Mouse (Mus musculus): ENCODE data around the gene St14. TPM values are rescaled to one million over a fixed set of nuclear protein-coding genes. Genes with fewer than 3 reads are reported as not detected.

The St14 gene
- total and polyA plus RNA-seq, 3 experiments = 0.08 to 0.19 TPM; not detected in 1

DNA sequence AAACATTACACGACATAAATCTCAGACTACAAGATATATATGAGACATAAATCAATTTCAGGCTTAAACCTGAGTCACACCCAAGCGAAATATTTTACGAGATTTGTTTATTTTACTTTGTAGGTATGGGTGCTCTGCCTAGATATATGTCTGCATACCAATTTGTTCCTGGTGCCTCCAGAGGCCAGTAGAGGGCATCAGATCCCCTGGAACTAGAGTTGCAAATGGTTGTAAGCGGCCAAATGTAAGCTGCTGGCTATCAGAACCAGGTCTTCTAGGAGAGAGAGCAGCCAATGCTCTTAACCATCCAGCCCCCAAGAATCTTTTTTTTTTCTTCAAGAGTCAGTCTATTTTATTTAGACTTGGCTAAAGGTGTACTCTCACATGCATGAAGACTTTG is 28.3 kb upstream of the St14 start:
- no peaks in the 10 kb centered on the region; a peak in 2 of 4 replicates for H3K36me3 ChIP-seq (ENCODE audit: control insufficient read depth in 1 of 2, insufficient read depth in 2 of 2, low read length in 2 of 2)
- no peak overlapping the region for H3K27ac ChIP-seq (ENCODE audit: control insufficient read depth, low read depth, low read length)
- H3K27me3 ChIP-seq (ENCODE audit: control insufficient read depth in 1 of 2, insufficient read depth in 2 of 2, low read length in 2 of 2) = no peaks in the 10 kb centered on the region
- no peak overlapping the region for H3K9ac ChIP-seq (ENCODE audit: control insufficient read depth, low read depth, low read length, poor library complexity, severe bottlenecking)
- no peaks in the 10 kb centered on the region for H3K79me2 ChIP-seq (ENCODE audit: control insufficient read depth, insufficient read depth, low read length, poor library complexity)
- no peak overlapping the region for H3K4me3 ChIP-seq (ENCODE audit: control insufficient read depth in 1 of 2, insufficient read depth in 1 of 2, low read depth in 2 of 2, low read length in 2 of 2)
- no peaks in the 10 kb centered on the region for H3K9me3 ChIP-seq (replicated peaks; ENCODE audit: insufficient read depth, low read length)
- peak; percentile 90 for TF ChIP-seq SMC3 (IDR thresholded peaks at IDR 0.05; ENCODE audit: low read depth, low read length)
- TF ChIP-seq USF1 (IDR thresholded peaks at IDR 0.05; ENCODE audit: low read depth, low read length) = no peak
- TF ChIP-seq ZC3H11A (IDR thresholded peaks at IDR 0.05; ENCODE audit: low read depth, low read length) = peak; percentile 71
- TF ChIP-seq RAD21 (IDR thresholded peaks at IDR 0.05; ENCODE audit: low read depth, low read length) = peak; percentile 83
- peak; percentile 51 to 84 (median 61) for TF ChIP-seq CTCF (IDR thresholded peaks at IDR 0.05 in 2 of 3, conservative IDR thresholded peaks at IDR 0.05 in 1 of 3; ENCODE audit: control insufficient read depth in 1 of 3, insufficient read depth in 1 of 3, low read depth in 2 of 3, low read length in 3 of 3, poor library complexity in 1 of 3, severe bottlenecking in 1 of 3)
- peaks cover 2 to 3% of the 10 kb centered on the region in 2 experiments; a peak in 3 of 4 replicates for H3K4me1 ChIP-seq (ENCODE audit: control insufficient read depth in 1 of 2, insufficient read depth in 2 of 2, low read length in 2 of 2)
- peak; percentile 63 for DNase-seq (ENCODE audit: low read depth, low spot score)

DNA sequence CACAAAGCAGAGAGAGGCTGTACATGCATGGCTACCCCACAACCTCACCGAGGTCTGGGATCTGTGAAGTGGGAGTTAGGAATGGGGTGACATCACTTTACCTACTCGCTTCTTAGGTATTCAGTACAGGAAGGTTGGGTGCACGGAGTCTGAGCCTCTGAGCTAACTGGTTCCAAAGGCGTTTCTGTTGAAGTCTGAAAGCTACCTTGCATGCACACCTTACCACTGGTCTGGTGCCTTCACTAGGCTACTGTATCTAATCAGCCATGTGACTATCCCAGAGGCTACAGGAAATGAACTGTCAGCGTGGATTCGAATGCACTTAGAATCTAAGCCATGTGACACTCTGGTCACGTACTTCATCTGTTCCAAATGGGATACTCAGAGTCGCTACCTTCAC is 24.9 kb upstream of the St14 start:
- H3K9me3 ChIP-seq (replicated peaks; ENCODE audit: insufficient read depth, low read length) = no peaks in the 10 kb centered on the region
- TF ChIP-seq USF1 (IDR thresholded peaks at IDR 0.05; ENCODE audit: low read depth, low read length) (no peak), CHD1 (IDR thresholded peaks at IDR 0.05; ENCODE audit: low read depth, low read length) (no peak), GABPA (IDR thresholded peaks at IDR 0.05; ENCODE audit: low read depth, low read length) (no peak), MYC (IDR thresholded peaks at IDR 0.05; ENCODE audit: low read depth, low read length) (no peak), MAFK (IDR thresholded peaks at IDR 0.05; ENCODE audit: borderline replicate concordance, low read depth, low read length) (no peak), TCF12 (IDR thresholded peaks at IDR 0.05; ENCODE audit: low read depth, low read length) (no peak), POLR2AphosphoS2 (IDR thresholded peaks at IDR 0.05; ENCODE audit: low read length) (no peak), MEF2A (IDR thresholded peaks at IDR 0.05; ENCODE audit: extremely low read depth, insufficient replicate concordance, low read depth, low read length, poor library complexity, severe bottlenecking) (no peak), NELFE (IDR thresholded peaks at IDR 0.05; ENCODE audit: low read depth, low read length) (no peak), MAZ (IDR thresholded peaks at IDR 0.05; ENCODE audit: low read depth, low read length) (no peak)
- H3K4me3 ChIP-seq (ENCODE audit: control insufficient read depth in 1 of 2, insufficient read depth in 1 of 2, low read depth in 2 of 2, low read length in 2 of 2) = no peak overlapping the region
- no peak for DNase-seq (ENCODE audit: low read depth, low spot score)
- H3K36me3 ChIP-seq (ENCODE audit: control insufficient read depth in 1 of 2, insufficient read depth in 2 of 2, low read length in 2 of 2) = no peaks in the 10 kb centered on the region; a peak in 1 of 4 replicates
- no peak overlapping the region for H3K9ac ChIP-seq (ENCODE audit: control insufficient read depth, low read depth, low read length, poor library complexity, severe bottlenecking)
- H3K27me3 ChIP-seq (ENCODE audit: control insufficient read depth in 1 of 2, insufficient read depth in 2 of 2, low read length in 2 of 2) = no peaks in the 10 kb centered on the region
- H3K4me1 ChIP-seq (ENCODE audit: control insufficient read depth in 1 of 2, insufficient read depth in 2 of 2, low read length in 2 of 2) = no peaks in the 10 kb centered on the region
- no peaks in the 10 kb centered on the region for H3K79me2 ChIP-seq (ENCODE audit: control insufficient read depth, insufficient read depth, low read length, poor library complexity)
- no peak overlapping the region for H3K27ac ChIP-seq (ENCODE audit: control insufficient read depth, low read depth, low read length)

DNA sequence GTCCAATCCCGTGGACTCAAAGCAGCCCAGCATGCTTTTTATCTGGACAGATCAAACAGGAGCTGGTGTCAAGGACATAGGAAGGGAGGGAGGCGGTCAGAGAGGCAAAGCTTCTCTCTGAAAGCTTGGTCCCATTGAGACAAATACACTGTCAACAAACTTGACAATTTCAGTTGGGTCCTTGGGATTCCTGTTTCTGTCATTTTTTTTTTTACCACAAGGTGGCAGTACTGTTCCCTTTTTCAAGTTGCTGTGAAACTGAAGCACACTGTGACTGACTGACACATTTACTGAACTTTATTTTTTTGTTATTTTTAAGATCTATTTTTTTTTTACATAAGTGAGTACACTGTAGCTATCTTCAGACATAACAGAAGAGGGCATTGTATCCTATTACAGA is 19.4 kb upstream of the St14 start:
- Histone ChIP-seq H3K9me3 (replicated peaks; ENCODE audit: insufficient read depth, low read length) (no peaks in the 10 kb centered on the region), H3K4me1 (ENCODE audit: control insufficient read depth in 1 of 2, insufficient read depth in 2 of 2, low read length in 2 of 2) (no peaks in the 10 kb centered on the region), H3K27me3 (ENCODE audit: control insufficient read depth in 1 of 2, insufficient read depth in 2 of 2, low read length in 2 of 2) (no peaks in the 10 kb centered on the region), H3K79me2 (ENCODE audit: control insufficient read depth, insufficient read depth, low read length, poor library complexity) (no peaks in the 10 kb centered on the region), H3K27ac (ENCODE audit: control insufficient read depth, low read depth, low read length) (no peak overlapping the region), H3K4me3 (ENCODE audit: control insufficient read depth in 1 of 2, insufficient read depth in 1 of 2, low read depth in 2 of 2, low read length in 2 of 2) (no peak overlapping the region), H3K36me3 (ENCODE audit: control insufficient read depth in 1 of 2, insufficient read depth in 2 of 2, low read length in 2 of 2) (peaks cover 0 to 2% of the 10 kb centered on the region in 2 experiments; a peak in 2 of 4 replicates), H3K9ac (ENCODE audit: control insufficient read depth, low read depth, low read length, poor library complexity, severe bottlenecking) (no peak overlapping the region)
- DNase-seq (ENCODE audit: low read depth, low spot score) = peak; percentile 71
- TF ChIP-seq MAFK (IDR thresholded peaks at IDR 0.05; ENCODE audit: borderline replicate concordance, low read depth, low read length) (no peak), HCFC1 (IDR thresholded peaks at IDR 0.05; ENCODE audit: low read depth, low read length) (no peak), ZKSCAN1 (IDR thresholded peaks at IDR 0.05; ENCODE audit: low read depth, low read length) (no peak), SMC3 (IDR thresholded peaks at IDR 0.05; ENCODE audit: low read depth, low read length) (peak; percentile 91), E2F4 (IDR thresholded peaks at IDR 0.05; ENCODE audit: borderline replicate concordance, low read depth, low read length) (no peak), TAL1 (IDR thresholded peaks at IDR 0.05; ENCODE audit: low read length) (no peak), RAD21 (IDR thresholded peaks at IDR 0.05; ENCODE audit: low read depth, low read length) (peak; percentile 89), ELF1 (IDR thresholded peaks at IDR 0.05; ENCODE audit: low read depth, low read length) (no peak), ZC3H11A (IDR thresholded peaks at IDR 0.05; ENCODE audit: low read depth, low read length) (peak; percentile 85), MAX (IDR thresholded peaks at IDR 0.05; ENCODE audit: low read length) (no peak), MXI1 (IDR thresholded peaks at IDR 0.05; ENCODE audit: low read depth, low read length) (no peak), MYB (IDR thresholded peaks at IDR 0.05; ENCODE audit: low read depth, low read length) (no peak), NRF1 (IDR thresholded peaks at IDR 0.05; ENCODE audit: insufficient read depth, low read depth, low read length, poor library complexity, severe bottlenecking) (no peak), ZNF384 (IDR thresholded peaks at IDR 0.05; ENCODE audit: low read depth, low read length) (peak; percentile 13; the same call in 1 of the 2 replicates), GATA1 (IDR thresholded peaks at IDR 0.05; ENCODE audit: low read depth, low read length) (no peak), CTCF (IDR thresholded peaks at IDR 0.05 in 2 of 3, conservative IDR thresholded peaks at IDR 0.05 in 1 of 3; ENCODE audit: control insufficient read depth in 1 of 3, insufficient read depth in 1 of 3, low read depth in 2 of 3, low read length in 3 of 3, poor library complexity in 1 of 3, severe bottlenecking in 1 of 3) (peak; percentile 12 to 84 (median 55); a peak in 4 of 6 replicates), MAZ (IDR thresholded peaks at IDR 0.05; ENCODE audit: low read depth, low read length) (no peak)

All from MEL (cell line).